Mouse (Mus musculus): ENCODE measurements around the gene Gpr37. TPM values are rescaled to one million over a fixed set of nuclear protein-coding genes. Genes with fewer than 3 reads are reported as not detected.

The Gpr37 gene
- polyA plus RNA-seq, 1 experiment from 2014 or later, result 0.58 TPM

DNA sequence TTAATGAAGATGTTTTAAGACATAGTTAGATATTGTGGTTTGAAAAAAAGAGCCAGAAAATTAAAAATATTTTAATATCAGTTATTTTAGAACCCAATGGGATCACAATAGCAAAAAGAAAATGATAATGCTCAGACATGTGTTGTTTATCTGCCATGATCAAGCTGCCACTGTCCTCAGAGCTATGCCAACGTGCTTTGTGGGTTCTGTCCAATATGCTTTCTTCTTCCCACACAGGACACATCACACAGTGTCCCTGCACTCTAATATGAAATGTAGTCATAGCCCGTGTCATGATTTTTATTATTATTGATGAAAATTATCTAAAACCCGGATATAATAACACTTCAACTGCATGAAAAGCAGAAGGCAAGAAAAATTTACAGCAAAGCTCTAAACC lies 16.7 kb downstream of the Gpr37 start:
- WGBS, result 69% methylated on average over 3 of the region's 3 CpGs

DNA sequence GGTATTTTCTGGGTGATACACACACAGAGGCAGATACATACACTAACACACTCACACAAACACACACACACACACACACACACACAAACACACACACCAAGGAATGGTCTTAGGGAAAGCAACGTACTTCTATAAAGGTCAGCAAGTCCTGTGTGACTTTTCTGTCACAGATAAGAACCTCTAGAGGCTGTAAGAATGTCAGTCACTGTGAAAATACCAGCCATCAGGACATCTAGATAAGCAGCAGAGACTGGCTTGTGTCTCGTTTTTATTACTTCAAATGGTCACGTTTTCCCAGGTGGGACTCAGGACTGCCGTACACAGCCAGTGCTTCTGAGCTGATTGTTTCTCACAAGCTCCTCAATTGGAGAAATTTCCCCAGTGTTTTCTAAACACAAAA lies 20.4 kb downstream of the Gpr37 start:
- no peak for ATAC-seq (replicated peaks; ENCODE audit: low FRiP score)

More for the DNA sequence above, 16.7 kb downstream of the Gpr37 start:
- no peaks in the 10 kb centered on the region for H3K9me3 ChIP-seq (replicated peaks)
- no peaks in the 10 kb centered on the region for H3K4me1 ChIP-seq
- ATAC-seq (replicated peaks; ENCODE audit: low FRiP score), result no peak
- H3K36me3 ChIP-seq, result no peaks in the 10 kb centered on the region
- no peak overlapping the region for H3K4me3 ChIP-seq (replicated peaks)
- no peak overlapping the region for H3K27ac ChIP-seq
- no peaks in the 10 kb centered on the region for H3K27me3 ChIP-seq
- no peak overlapping the region for H3K4me2 ChIP-seq
- no peak overlapping the region for H3K9ac ChIP-seq

DNA sequence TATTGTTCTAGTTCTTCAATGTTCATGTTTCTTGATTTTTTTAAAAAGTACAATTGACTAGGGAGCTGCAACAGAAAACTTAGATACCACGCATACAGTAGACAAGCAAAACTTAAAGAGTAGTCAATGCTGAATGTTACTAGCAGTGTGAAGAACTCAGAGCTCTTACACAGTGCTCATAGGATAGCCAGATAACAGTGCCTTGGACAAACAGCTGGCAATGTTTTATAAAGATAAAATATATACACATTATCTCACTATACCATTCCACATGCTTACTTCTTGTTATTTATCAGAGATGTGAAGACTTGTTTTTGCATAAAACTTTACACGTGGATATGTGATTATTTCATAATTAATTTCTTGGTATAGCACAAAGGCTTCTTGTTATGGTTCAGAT lies 26.6 kb downstream of the Gpr37 start:
- Histone ChIP-seq H3K36me3 (no peaks in the 10 kb centered on the region), H3K4me1 (no peaks in the 10 kb centered on the region), H3K9me3 (replicated peaks) (no peaks in the 10 kb centered on the region), H3K4me3 (replicated peaks) (no peak overlapping the region), H3K4me2 (no peak overlapping the region), H3K27ac (no peak overlapping the region), H3K9ac (no peak overlapping the region), H3K27me3 (no peaks in the 10 kb centered on the region)
- ATAC-seq (replicated peaks; ENCODE audit: low FRiP score), result no peak
- 84% methylated on average over 2 of the region's 2 CpGs for WGBS

More for the DNA sequence above, 20.4 kb downstream of the Gpr37 start:
- no peak overlapping the region for H3K4me2 ChIP-seq
- 56% methylated on average over 4 of the region's 4 CpGs for WGBS
- no peaks in the 10 kb centered on the region for H3K4me1 ChIP-seq
- H3K27ac ChIP-seq, result no peak overlapping the region
- H3K27me3 ChIP-seq, result no peaks in the 10 kb centered on the region
- H3K36me3 ChIP-seq, result no peaks in the 10 kb centered on the region
- no peak overlapping the region for H3K4me3 ChIP-seq (replicated peaks)
- H3K9ac ChIP-seq, result no peak overlapping the region
- no peaks in the 10 kb centered on the region for H3K9me3 ChIP-seq (replicated peaks)

DNA sequence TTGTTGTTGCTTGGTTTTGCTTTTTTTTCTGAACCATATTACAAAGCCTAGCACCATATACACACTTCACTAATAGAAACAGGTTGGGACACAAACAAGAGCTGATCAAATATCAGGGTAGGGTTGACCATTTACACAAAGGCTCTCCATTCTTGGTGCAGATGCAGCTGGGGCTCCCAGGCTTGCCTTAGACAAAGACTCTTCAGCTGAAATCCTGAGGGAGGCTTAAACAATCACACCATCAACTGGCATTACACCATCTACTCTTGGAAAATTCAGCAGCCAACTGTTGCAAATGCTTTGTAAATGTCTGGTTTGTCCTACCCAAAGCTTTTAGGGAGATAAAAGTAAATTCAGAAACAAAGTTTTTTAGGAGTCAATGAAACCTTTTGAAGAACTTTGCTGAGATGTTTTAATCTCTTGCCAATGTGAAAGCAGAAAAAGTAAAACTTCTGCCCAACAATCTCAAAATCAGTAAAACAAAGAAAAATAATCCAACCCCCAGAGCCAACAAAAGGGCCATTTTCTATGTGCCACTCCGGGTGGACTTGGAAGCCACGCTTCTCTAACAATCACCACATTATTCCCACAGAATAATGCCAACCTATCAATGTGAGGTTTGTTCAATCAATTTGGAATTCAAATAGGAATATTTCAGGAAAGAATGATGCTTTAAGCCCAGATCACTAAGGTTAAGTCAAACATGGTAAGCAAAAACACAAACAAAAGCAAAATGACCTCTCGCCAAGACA lies 30.4 kb downstream of the Gpr37 start:
- H3K4me1 ChIP-seq, result no peaks in the 10 kb centered on the region
- no peaks in the 10 kb centered on the region for H3K36me3 ChIP-seq
- no peak overlapping the region for H3K4me2 ChIP-seq
- no peaks in the 10 kb centered on the region for H3K9me3 ChIP-seq (replicated peaks)
- no peaks in the 10 kb centered on the region for H3K27me3 ChIP-seq
- WGBS, result 90% methylated on average over 3 of the region's 3 CpGs
- no peak for ATAC-seq (replicated peaks; ENCODE audit: low FRiP score)
- no peak overlapping the region for H3K4me3 ChIP-seq (replicated peaks)
- no peak overlapping the region for H3K27ac ChIP-seq
- H3K9ac ChIP-seq, result no peak overlapping the region

Other genes starting within 250 kb of the Gpr37 start
- 29.3 and 34.0 TPM in 2 replicates for gene Pot1a, start 118.5 kb upstream of the Gpr37 start, polyA plus RNA-seq (2015; fragmentation: Nextera tagmentation; extraction: Ambion mirVana)